Mouse (Mus musculus): ENCODE data around the gene Arl2bp. TPM values are rescaled to one million over a fixed set of nuclear protein-coding genes. Genes with fewer than 3 reads are reported as not detected.

The Arl2bp gene
- polyA plus RNA-seq (2014; fragmentation: Nextera tagmentation; extraction: Ambion mirVana), result 58.7 and 59.7 TPM in 2 replicates

DNA sequence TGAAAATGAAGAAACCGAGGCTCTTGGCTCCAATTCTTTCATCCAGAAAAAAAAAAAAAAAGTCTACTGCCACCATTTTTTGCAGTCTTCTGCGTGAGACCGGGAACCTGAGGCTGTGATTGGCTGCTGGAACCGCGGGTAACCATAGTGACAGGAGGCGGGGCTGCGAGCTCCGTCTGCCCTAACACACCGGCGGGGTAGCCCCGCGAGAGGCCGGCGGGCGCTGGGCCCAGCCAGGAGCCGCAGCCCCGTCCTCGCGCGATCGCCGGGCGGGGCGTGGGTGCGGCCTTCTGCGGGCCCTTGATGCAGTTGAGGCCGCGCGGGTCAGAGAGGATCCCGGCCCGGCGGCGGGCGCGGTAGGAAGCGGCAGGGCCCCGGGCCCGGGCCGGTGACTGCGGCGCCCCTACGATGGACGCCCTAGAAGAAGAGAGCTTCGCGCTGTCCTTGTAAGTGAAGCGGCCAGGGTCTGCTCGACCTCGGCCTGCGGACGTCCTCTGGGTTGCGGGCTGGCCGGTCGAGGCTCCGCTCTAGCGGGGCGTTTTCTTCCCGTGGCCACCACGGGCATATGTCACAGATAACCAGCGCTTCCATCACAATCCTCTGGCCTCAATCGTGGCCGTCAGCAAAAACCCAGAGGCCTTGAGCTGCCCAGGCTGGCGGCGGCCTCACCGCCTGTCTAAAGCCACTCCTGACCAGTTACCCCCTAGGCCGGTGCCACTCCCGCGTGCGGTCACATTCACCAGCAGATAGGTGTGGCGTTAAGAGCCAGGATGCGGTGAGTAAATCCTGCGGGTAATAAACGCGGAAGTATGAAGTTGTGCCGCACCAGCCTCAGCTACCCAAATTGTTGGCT is at the start of gene Arl2bp:
Arl2bp (plus strand) TSS at position 145 of the 853 bp plus-strand sequence.
- Histone ChIP-seq H3K9me3 (ENCODE audit: control insufficient read depth, low read length) (no peaks in the 10 kb centered on the region), H3K4me3 (ENCODE audit: low read length) (peak within 1 kb of the TSS; percentile 89), H3K4me1 (ENCODE audit: control insufficient read depth, insufficient read depth, low read length) (0 out of 2 replicates have a peak, but pooled peaks cover 9% of the 10 kb centered on the region), H3K4me2 (replicated peaks; ENCODE audit: low read depth, low read length) (peak within 1 kb of the TSS; percentile 69), H3K36me3 (ENCODE audit: control insufficient read depth, insufficient read depth, low read length) (peaks cover 24% of the 10 kb centered on the region), H3K9ac (ENCODE audit: low read depth, low read length) (peak within 1 kb of the TSS; percentile 96), H3K27me3 (ENCODE audit: control insufficient read depth, insufficient read depth, low read length) (no peaks in the 10 kb centered on the region), H3K27ac (ENCODE audit: low read depth, low read length) (peak within 1 kb of the TSS; percentile 83)
- under 1% methylated on average over 73 of the region's 74 CpGs for WGBS
- peak; percentile 99 for ATAC-seq (ENCODE audit: low FRiP score, low TSS enrichment)

DNA sequence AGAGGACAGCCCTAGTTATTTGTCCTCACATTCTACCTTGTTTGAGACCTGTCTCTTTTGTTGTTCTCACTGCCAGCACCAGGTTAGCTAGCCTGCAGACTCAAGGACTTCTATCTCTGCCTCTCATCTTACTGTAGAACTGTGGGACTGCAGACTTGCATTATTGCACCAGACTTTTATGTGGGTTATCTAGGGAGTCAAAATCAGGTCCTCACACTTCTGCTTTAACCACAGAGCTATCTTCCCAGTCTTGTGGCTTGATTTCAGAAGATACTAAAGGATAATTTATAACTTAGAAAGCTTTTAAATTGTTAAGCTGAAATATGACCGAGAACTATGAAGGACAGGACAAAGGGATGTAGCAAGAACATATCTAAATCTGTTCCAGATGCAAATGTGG is 41.5 kb upstream of the Arl2bp start:
- Histone ChIP-seq H3K9ac (ENCODE audit: low read depth, low read length) (no peak overlapping the region), H3K9me3 (ENCODE audit: control insufficient read depth, low read length) (no peaks in the 10 kb centered on the region), H3K4me3 (ENCODE audit: low read length) (no peak overlapping the region), H3K4me2 (replicated peaks; ENCODE audit: low read depth, low read length) (no peak overlapping the region), H3K27ac (ENCODE audit: low read depth, low read length) (no peak overlapping the region), H3K36me3 (ENCODE audit: control insufficient read depth, insufficient read depth, low read length) (peaks cover 21% of the 10 kb centered on the region; the same call in 1 of the 2 replicates), H3K4me1 (ENCODE audit: control insufficient read depth, insufficient read depth, low read length) (no peaks in the 10 kb centered on the region), H3K27me3 (ENCODE audit: control insufficient read depth, insufficient read depth, low read length) (no peaks in the 10 kb centered on the region)
- WGBS, result 94% methylated on average over 1 of the region's 1 CpGs
- no peak for ATAC-seq (ENCODE audit: low FRiP score, low TSS enrichment)

DNA sequence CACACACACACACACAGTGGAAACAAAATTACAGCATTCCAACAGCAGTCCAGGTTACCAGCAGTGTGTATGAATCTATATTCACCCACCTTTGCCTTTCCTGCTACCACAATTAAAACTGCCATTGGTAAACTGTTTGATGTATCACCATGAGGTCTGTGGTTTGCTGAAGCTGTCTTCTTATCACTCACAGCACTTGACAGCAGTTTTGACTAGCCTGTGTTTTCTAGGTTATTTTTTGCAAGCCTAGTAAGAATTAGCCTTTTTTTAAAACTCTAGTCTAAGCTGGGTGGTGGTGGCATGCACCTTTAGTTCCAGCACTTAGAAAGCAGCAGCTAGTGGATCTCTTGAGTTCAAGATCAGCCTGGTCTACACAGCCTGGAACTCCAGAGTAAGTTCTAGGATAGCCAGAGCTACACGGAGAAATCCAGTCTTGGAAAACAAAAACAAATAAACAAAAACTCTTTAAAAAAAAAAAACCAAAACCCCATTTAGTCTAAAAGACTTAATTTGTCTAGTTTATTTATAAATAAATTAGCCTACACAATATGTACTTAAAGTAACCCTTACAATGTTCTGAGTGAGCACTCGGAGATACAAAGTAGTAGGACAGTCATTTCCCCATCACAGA is 32.7 kb upstream of the Arl2bp start:
- Histone ChIP-seq H3K36me3 (ENCODE audit: control insufficient read depth, insufficient read depth, low read length) (peaks cover 71% of the 10 kb centered on the region), H3K4me2 (replicated peaks; ENCODE audit: low read depth, low read length) (no peak overlapping the region), H3K9ac (ENCODE audit: low read depth, low read length) (no peak overlapping the region), H3K27ac (ENCODE audit: low read depth, low read length) (no peak overlapping the region), H3K27me3 (ENCODE audit: control insufficient read depth, insufficient read depth, low read length) (no peaks in the 10 kb centered on the region), H3K4me3 (ENCODE audit: low read length) (no peak overlapping the region), H3K4me1 (ENCODE audit: control insufficient read depth, insufficient read depth, low read length) (no peaks in the 10 kb centered on the region), H3K9me3 (ENCODE audit: control insufficient read depth, low read length) (no peaks in the 10 kb centered on the region)
- 92% methylated on average over 2 of the region's 2 CpGs for WGBS
- ATAC-seq (ENCODE audit: low FRiP score, low TSS enrichment), result no peak

DNA sequence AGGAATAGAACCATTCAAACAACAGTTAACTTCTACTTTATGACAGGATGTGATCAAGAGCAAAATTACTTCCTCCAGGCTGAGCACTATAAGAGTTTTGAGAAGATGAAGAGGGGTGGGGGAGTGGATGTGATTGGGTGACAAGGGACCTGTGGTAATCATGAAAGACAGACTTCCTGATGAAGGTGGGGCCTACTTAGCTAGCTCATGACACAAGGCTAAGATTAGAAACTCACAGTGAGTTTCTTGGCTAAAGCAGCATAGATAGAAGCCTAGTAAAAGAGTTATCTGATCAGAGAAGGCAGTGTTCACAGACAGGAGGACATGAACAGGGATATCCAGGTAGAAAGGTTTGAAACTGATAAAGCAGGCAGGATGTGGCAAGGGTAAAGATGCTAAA is 32.2 kb upstream of the Arl2bp start:
- no peak for ATAC-seq (ENCODE audit: low FRiP score, low TSS enrichment)
- Histone ChIP-seq H3K4me1 (ENCODE audit: control insufficient read depth, insufficient read depth, low read length) (no peaks in the 10 kb centered on the region), H3K27me3 (ENCODE audit: control insufficient read depth, insufficient read depth, low read length) (no peaks in the 10 kb centered on the region), H3K9ac (ENCODE audit: low read depth, low read length) (no peak overlapping the region), H3K4me2 (replicated peaks; ENCODE audit: low read depth, low read length) (no peak overlapping the region), H3K4me3 (ENCODE audit: low read length) (no peak overlapping the region), H3K36me3 (ENCODE audit: control insufficient read depth, insufficient read depth, low read length) (peaks cover 75% of the 10 kb centered on the region), H3K27ac (ENCODE audit: low read depth, low read length) (no peak overlapping the region), H3K9me3 (ENCODE audit: control insufficient read depth, low read length) (no peaks in the 10 kb centered on the region)

GRCm38 (mm10) chr8:94641183-94641582 is 25.2 kb upstream of the Arl2bp start:
- ATAC-seq (ENCODE audit: low FRiP score, low TSS enrichment), result no peak
- H3K4me2 ChIP-seq (replicated peaks; ENCODE audit: low read depth, low read length), result no peak overlapping the region
- WGBS, result 91% methylated on average over 2 of the region's 2 CpGs
- H3K27me3 ChIP-seq (ENCODE audit: control insufficient read depth, insufficient read depth, low read length), result no peaks in the 10 kb centered on the region
- no peak overlapping the region for H3K27ac ChIP-seq (ENCODE audit: low read depth, low read length)
- H3K4me3 ChIP-seq (ENCODE audit: low read length), result no peak overlapping the region
- H3K4me1 ChIP-seq (ENCODE audit: control insufficient read depth, insufficient read depth, low read length), result no peaks in the 10 kb centered on the region
- no peaks in the 10 kb centered on the region for H3K9me3 ChIP-seq (ENCODE audit: control insufficient read depth, low read length)
- H3K36me3 ChIP-seq (ENCODE audit: control insufficient read depth, insufficient read depth, low read length), result peaks cover 82% of the 10 kb centered on the region
- no peak overlapping the region for H3K9ac ChIP-seq (ENCODE audit: low read depth, low read length)

GRCm38 (mm10) chr8:94641938-94642337 is 24.5 kb upstream of the Arl2bp start:
- Histone ChIP-seq H3K9ac (ENCODE audit: low read depth, low read length) (no peak overlapping the region), H3K4me3 (ENCODE audit: low read length) (no peak overlapping the region), H3K27me3 (ENCODE audit: control insufficient read depth, insufficient read depth, low read length) (no peaks in the 10 kb centered on the region), H3K27ac (ENCODE audit: low read depth, low read length) (no peak overlapping the region), H3K36me3 (ENCODE audit: control insufficient read depth, insufficient read depth, low read length) (peaks cover 81% of the 10 kb centered on the region), H3K4me2 (replicated peaks; ENCODE audit: low read depth, low read length) (no peak overlapping the region), H3K4me1 (ENCODE audit: control insufficient read depth, insufficient read depth, low read length) (no peaks in the 10 kb centered on the region), H3K9me3 (ENCODE audit: control insufficient read depth, low read length) (no peaks in the 10 kb centered on the region)
- no peak for ATAC-seq (ENCODE audit: low FRiP score, low TSS enrichment)
- 94% methylated on average over 3 of the region's 3 CpGs for WGBS

DNA sequence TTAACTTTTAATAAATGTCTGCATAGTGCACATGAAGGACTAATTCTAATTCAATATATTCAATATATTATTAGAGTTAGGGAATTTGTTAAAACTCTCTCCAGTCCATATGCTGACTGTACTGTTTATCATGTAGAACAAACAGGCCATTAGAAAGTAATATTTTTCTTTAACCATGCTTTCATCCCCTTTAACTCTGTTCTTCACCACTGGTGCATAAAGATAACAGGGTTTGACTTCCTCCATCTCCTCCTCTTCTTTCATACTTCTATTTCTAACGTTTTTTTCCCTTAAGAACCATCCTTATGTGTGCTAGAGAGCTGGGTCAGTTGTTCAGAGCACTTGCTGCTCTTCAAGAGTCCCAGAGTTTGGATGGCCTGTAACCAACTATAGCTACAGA is 21.2 kb upstream of the Arl2bp start:
- H3K36me3 ChIP-seq (ENCODE audit: control insufficient read depth, insufficient read depth, low read length), result peaks cover 66% of the 10 kb centered on the region
- no peaks in the 10 kb centered on the region for H3K4me1 ChIP-seq (ENCODE audit: control insufficient read depth, insufficient read depth, low read length)
- no peak overlapping the region for H3K4me2 ChIP-seq (replicated peaks; ENCODE audit: low read depth, low read length)
- H3K9me3 ChIP-seq (ENCODE audit: control insufficient read depth, low read length), result no peaks in the 10 kb centered on the region
- 53% methylated on average over 1 of the region's 1 CpGs for WGBS
- no peak overlapping the region for H3K4me3 ChIP-seq (ENCODE audit: low read length)
- H3K27me3 ChIP-seq (ENCODE audit: control insufficient read depth, insufficient read depth, low read length), result no peaks in the 10 kb centered on the region
- no peak overlapping the region for H3K9ac ChIP-seq (ENCODE audit: low read depth, low read length)
- ATAC-seq (ENCODE audit: low FRiP score, low TSS enrichment), result no peak
- H3K27ac ChIP-seq (ENCODE audit: low read depth, low read length), result no peak overlapping the region

DNA sequence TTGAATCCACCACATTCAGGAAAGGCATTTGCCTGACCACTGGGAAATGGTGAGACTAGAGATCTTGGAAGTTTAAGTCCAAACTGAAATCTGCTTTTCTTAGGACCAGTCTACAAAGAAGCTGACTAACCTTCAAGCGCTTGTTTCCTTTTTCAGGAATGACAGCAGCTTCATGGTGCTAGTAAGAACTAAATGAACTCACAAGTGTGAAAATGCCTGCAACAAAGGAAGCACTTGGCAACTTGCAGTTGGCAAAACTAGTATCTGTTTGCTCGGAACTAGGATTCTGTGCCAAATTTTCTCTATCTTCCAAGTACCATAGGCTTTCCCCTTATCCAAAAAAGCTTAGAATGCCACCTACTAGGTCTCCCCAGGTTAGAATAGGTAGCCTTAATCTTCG is 20.2 kb upstream of the Arl2bp start:
- no peaks in the 10 kb centered on the region for H3K9me3 ChIP-seq (ENCODE audit: control insufficient read depth, low read length)
- no peaks in the 10 kb centered on the region for H3K27me3 ChIP-seq (ENCODE audit: control insufficient read depth, insufficient read depth, low read length)
- H3K4me1 ChIP-seq (ENCODE audit: control insufficient read depth, insufficient read depth, low read length), result no peaks in the 10 kb centered on the region
- WGBS, result 98% methylated on average over 3 of the region's 3 CpGs
- ATAC-seq (ENCODE audit: low FRiP score, low TSS enrichment), result no peak
- peaks cover 60% of the 10 kb centered on the region for H3K36me3 ChIP-seq (ENCODE audit: control insufficient read depth, insufficient read depth, low read length)
- no peak overlapping the region for H3K4me2 ChIP-seq (replicated peaks; ENCODE audit: low read depth, low read length)
- H3K27ac ChIP-seq (ENCODE audit: low read depth, low read length), result no peak overlapping the region
- no peak overlapping the region for H3K9ac ChIP-seq (ENCODE audit: low read depth, low read length)
- H3K4me3 ChIP-seq (ENCODE audit: low read length), result no peak overlapping the region

DNA sequence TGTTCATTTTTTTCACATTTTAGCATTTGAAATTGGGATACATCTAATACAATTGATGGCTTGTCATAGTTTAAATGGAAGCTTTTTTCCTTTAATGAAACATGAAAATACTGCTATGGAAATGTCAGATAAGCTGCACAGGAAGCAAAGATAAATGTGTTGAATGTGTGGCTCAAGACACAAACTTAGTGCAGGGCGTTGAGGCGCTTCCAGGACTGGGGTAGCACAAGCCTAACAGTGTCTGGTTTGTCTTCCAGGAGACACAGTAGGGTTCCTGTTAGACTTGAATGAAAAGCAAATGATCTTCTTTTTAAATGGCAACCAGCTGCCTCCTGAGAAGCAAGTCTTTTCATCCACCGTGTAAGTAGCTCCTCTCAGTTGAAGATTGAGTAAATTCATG is 16.9 kb upstream of the Arl2bp start:
- Histone ChIP-seq H3K4me3 (ENCODE audit: low read length) (no peak overlapping the region), H3K9ac (ENCODE audit: low read depth, low read length) (no peak overlapping the region), H3K27ac (ENCODE audit: low read depth, low read length) (no peak overlapping the region), H3K9me3 (ENCODE audit: control insufficient read depth, low read length) (no peaks in the 10 kb centered on the region), H3K27me3 (ENCODE audit: control insufficient read depth, insufficient read depth, low read length) (no peaks in the 10 kb centered on the region), H3K4me1 (ENCODE audit: control insufficient read depth, insufficient read depth, low read length) (no peaks in the 10 kb centered on the region), H3K4me2 (replicated peaks; ENCODE audit: low read depth, low read length) (no peak overlapping the region), H3K36me3 (ENCODE audit: control insufficient read depth, insufficient read depth, low read length) (peaks cover 57% of the 10 kb centered on the region)
- WGBS, result 80% methylated on average over 3 of the region's 3 CpGs
- ATAC-seq (ENCODE audit: low FRiP score, low TSS enrichment), result no peak

Measured in kidney, embryonic 14.5 days (tissue).